Mouse (Mus musculus): ENCODE measurements around the gene Gpr153. TPM values are rescaled to one million over a fixed set of nuclear protein-coding genes. Genes with fewer than 3 reads are reported as not detected.
A peak's percentile ranks its signal among the peaks of the same experiment; 100 is the strongest.
"Not testable (repeated sequence)": the region's sequence is repeated elsewhere in the genome, so short reads cannot be mapped to it uniquely, and the experiment has no call there.

Gpr153 gene
- total RNA-seq (2014; rRNA removed) (53.3 and 71.4 TPM in 2 replicates), polyA plus RNA-seq (2015; fragmentation: Nextera tagmentation; extraction: Ambion mirVana) (8.2 and 11.4 TPM in 2 replicates)

DNA sequence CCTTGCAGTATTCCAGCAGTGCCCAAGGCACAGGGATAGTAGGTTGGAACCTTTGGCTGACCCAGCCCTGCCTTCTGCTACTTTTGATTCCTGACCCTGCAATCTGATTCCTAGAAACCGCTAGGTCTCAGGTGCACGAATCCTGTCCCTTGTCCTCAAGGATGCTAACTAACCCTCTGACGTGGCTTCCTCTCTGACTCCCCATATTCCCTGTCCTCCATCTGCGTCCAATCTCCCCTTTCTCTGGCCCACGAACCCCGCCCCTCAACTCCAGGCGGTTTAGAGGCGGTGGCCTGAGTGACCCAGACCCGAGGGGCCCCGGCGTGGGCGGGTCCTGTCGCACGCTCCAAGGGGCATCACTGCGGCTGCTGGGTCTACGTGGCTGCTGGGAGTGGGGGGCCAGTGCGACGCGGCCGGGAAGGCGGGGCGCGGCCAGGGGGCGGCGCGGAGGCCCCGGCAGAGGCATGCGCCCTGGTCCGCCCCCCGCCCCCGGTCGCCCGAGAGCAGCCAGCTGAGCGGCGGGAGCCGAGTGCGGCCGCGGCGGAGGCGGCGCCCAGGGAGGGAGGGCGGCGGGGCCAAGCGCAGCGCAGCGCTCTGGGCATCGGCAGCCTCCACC, at the start of gene Gpr153:
Gene Gpr153, plus strand, starts transcription at position 612 of the 616 bp plus-strand sequence.
- 1% methylated on average over 37 of the region's 48 CpGs for WGBS
- H3K4me2 ChIP-seq (ENCODE audit: low read depth), result peak within 1 kb of the TSS; percentile 94
- DNase-seq (no peak), ATAC-seq (peak; percentile 67)
- H3K36me3 ChIP-seq (ENCODE audit: insufficient read depth), result no peaks in the 10 kb centered on the region; the same call in 1 of the 2 replicates
- H3K9ac ChIP-seq, result peak within 1 kb of the TSS; percentile 55
- no peaks in the 10 kb centered on the region for H3K9me3 ChIP-seq (ENCODE audit: low read length)
- H3K27ac ChIP-seq (ENCODE audit: low read depth, low read length), result peak within 1 kb of the TSS; percentile 45
- no peak for TF ChIP-seq CTCF (IDR thresholded peaks at IDR 0.05; ENCODE audit: low read depth)
- peak within 1 kb of the TSS; percentile 51 for H3K4me3 ChIP-seq (ENCODE audit: low read depth, low read length)
- peaks cover 5% of the 10 kb centered on the region; the same call in 1 of the 2 replicates for H3K27me3 ChIP-seq (ENCODE audit: insufficient read depth, low read length)
- H3K4me1 ChIP-seq (ENCODE audit: insufficient read depth), result no peaks in the 10 kb centered on the region

DNA sequence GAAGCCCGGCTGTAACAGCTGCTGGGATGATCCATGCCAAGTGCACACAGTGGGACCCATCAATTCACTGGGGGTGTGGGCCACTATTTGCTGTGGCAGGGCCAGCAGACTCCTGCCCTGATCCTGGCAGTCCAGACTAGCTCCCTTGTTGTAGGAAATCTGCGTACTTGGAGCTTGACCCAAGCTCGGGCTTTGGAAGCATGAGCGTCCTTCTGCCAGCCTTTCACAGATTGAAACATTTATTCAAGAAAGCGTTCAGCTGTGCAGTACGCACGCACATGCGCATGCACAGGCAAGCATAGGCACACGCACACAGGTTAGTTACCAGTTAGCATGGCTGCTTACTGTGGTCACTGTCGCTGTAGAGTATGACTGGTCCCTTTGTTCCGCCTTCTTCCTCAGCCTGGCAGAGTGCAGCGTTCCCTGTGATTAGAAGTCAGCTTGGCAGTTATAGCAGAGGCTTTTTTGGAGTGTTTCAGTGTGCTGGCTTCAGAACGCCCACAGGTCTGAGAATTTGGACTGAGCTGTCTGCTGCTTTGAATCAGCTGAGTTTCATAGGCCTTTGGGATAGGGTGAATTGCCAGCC, 47.0 kb upstream of the Gpr153 start:
- WGBS, result 44% methylated on average over 13 of the region's 13 CpGs
- H3K27me3 ChIP-seq (ENCODE audit: insufficient read depth, low read length), result no peaks in the 10 kb centered on the region
- H3K27ac ChIP-seq (ENCODE audit: low read depth, low read length), result peak overlapping the region; percentile 74
- H3K36me3 ChIP-seq (ENCODE audit: insufficient read depth), result peaks cover 7% of the 10 kb centered on the region; the same call in 1 of the 2 replicates
- TF ChIP-seq CTCF (IDR thresholded peaks at IDR 0.05; ENCODE audit: low read depth), result no peak
- H3K4me3 ChIP-seq (ENCODE audit: low read depth, low read length), result no peak overlapping the region
- H3K9me3 ChIP-seq (ENCODE audit: low read length), result no peaks in the 10 kb centered on the region
- no peak overlapping the region for H3K9ac ChIP-seq
- peak; percentile 75 for DNase-seq
- H3K4me2 ChIP-seq (ENCODE audit: low read depth), result no peak overlapping the region
- ATAC-seq, result peak; percentile 91
- peaks cover 12% of the 10 kb centered on the region for H3K4me1 ChIP-seq (ENCODE audit: insufficient read depth)

DNA sequence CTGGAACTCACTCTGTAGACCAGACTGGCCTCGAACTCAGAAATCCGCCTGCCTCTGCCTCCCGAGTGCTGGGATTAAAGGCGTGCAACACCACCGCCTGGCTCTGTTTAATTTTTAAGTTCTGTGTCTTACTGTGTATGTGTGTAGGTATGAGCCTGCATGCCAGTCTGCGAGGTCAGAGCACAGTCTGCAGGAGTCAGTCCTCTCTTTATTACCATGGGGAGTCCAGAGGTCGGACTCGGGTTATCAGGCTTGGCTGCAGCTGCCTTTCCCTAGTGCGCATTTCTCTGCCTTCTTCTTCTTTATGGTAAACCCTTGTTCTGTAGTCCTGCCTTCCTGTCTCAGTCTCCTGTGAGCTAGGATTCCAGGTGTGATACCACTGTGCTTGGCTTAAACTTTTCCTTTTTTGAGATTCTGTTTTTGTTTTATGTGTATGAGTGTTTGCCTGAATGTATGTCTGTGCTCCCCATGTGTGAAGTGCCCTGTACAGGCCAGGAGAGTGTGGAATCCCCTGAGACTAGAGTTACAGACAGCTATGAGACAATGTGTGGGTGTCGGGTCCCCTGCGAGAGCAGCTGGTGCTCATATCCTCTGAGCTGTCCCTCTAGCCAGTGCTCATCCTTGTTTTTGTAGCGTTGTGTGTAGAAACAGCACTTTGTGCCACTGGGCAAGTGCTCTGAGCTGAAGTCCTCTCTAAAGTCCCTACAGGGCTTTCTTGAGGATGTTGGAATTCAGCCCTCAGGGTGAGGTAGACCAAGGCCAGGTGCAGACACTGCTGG, 46.1 kb upstream of the Gpr153 start:
- ATAC-seq, result no peak
- no peak for DNase-seq
- Histone ChIP-seq H3K4me1 (ENCODE audit: insufficient read depth) (0 out of 2 replicates have a peak, but pooled peaks cover 5% of the 10 kb centered on the region), H3K36me3 (ENCODE audit: insufficient read depth) (peaks cover 7% of the 10 kb centered on the region; the same call in 1 of the 2 replicates), H3K4me3 (ENCODE audit: low read depth, low read length) (no peak overlapping the region), H3K9me3 (ENCODE audit: low read length) (no peaks in the 10 kb centered on the region), H3K27ac (ENCODE audit: low read depth, low read length) (peak overlapping the region; percentile 74; the same call in 1 of the 2 replicates), H3K27me3 (ENCODE audit: insufficient read depth, low read length) (no peaks in the 10 kb centered on the region), H3K9ac (no peak overlapping the region), H3K4me2 (ENCODE audit: low read depth) (no peak overlapping the region)
- WGBS, result 88% methylated on average over 12 of the region's 12 CpGs
- TF ChIP-seq CTCF (IDR thresholded peaks at IDR 0.05; ENCODE audit: low read depth), result no peak

DNA sequence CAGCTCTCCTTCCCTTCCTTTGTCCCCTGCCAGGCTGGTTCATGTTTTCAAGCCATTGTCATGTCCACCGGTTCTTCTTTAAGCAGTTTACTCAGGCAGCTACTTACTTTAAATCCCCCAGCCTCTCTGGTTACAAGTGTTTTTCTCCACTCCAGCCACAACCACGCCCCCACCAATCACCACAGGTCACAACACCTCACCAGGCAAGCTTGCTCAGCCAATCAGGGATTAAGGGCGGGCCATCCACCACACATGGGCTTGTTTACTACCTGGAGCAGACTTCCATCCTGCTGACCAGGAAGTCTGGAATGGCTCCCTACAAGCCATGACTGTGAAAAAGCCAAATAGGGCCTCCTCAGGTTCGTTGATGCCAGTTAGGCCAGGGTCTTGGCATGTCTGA, 43.7 kb upstream of the Gpr153 start:
- whole genome bisulfite sequencing, result 37% methylated on average over 4 of the region's 4 CpGs
- not testable (repeated sequence) for H3K4me2 ChIP-seq (ENCODE audit: low read depth); H3K27ac ChIP-seq (ENCODE audit: low read depth, low read length); H3K27me3 ChIP-seq (ENCODE audit: insufficient read depth, low read length); H3K4me1 ChIP-seq (ENCODE audit: insufficient read depth); H3K9me3 ChIP-seq (ENCODE audit: low read length); H3K36me3 ChIP-seq (ENCODE audit: insufficient read depth); H3K9ac ChIP-seq; DNase-seq; ATAC-seq; H3K4me3 ChIP-seq (ENCODE audit: low read depth, low read length)

DNA sequence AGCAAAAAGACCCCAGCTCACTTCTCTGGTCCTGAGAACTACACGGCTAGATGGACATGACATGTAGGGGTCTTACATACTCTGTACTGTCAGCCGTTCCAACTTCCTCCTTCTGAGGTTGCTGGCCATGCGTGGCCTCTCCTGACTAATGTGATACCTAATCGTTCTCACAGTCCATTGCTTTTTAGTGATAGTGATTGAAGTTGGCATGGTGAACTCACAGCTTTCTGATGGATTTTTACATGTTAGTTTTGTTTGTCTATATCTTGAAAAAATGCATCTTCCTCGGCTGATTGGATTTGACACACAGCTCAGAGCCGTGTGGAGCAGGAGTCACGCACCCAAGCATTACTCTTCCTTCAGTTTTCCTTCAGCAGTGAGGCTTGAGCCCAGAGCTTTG, 42.7 kb upstream of the Gpr153 start:
- DNase-seq (no peak), ATAC-seq (no peak)
- H3K4me1 ChIP-seq (ENCODE audit: insufficient read depth), result 0 out of 2 replicates have a peak, but pooled peaks cover 5% of the 10 kb centered on the region
- 87% methylated on average over 7 of the region's 7 CpGs for WGBS
- no peak overlapping the region for H3K27ac ChIP-seq (ENCODE audit: low read depth, low read length)
- no peaks in the 10 kb centered on the region for H3K9me3 ChIP-seq (ENCODE audit: low read length)
- H3K4me2 ChIP-seq (ENCODE audit: low read depth), result no peak overlapping the region
- no peak overlapping the region for H3K4me3 ChIP-seq (ENCODE audit: low read depth, low read length)
- peaks cover 16% of the 10 kb centered on the region; the same call in 1 of the 2 replicates for H3K36me3 ChIP-seq (ENCODE audit: insufficient read depth)
- TF ChIP-seq CTCF (IDR thresholded peaks at IDR 0.05; ENCODE audit: low read depth), result no peak
- H3K27me3 ChIP-seq (ENCODE audit: insufficient read depth, low read length), result no peaks in the 10 kb centered on the region
- no peak overlapping the region for H3K9ac ChIP-seq

DNA sequence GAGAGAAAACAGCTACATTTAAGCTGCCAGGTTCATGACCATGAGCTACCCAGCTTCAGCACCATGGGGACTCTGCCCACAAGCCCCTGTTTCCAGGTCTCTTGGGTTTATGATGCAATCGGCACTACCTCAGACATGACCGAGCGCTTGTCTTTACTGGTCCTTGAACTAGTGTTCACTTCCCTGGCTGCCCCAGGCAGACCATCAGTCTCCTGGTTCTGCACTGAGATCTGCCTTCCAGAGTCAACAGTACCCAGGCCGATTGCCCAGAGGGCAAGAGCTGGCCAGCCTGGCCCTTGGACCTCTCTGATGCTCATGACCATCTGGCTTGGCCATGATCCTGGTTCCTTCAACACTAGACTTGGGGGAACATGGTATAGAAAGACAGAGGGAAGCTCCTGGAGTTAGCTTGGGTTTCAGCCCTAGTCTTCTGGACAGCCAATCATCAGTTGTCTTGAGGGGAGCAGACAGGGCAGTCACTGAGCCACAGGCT, 41.6 kb upstream of the Gpr153 start:
- no peak overlapping the region for H3K27ac ChIP-seq (ENCODE audit: low read depth, low read length)
- peaks cover 27% of the 10 kb centered on the region for H3K36me3 ChIP-seq (ENCODE audit: insufficient read depth)
- H3K4me3 ChIP-seq (ENCODE audit: low read depth, low read length), result no peak overlapping the region
- no peak for TF ChIP-seq CTCF (IDR thresholded peaks at IDR 0.05; ENCODE audit: low read depth)
- ATAC-seq (no peak), DNase-seq (no peak)
- no peaks in the 10 kb centered on the region for H3K9me3 ChIP-seq (ENCODE audit: low read length)
- WGBS, result 94% methylated on average over 4 of the region's 4 CpGs
- H3K27me3 ChIP-seq (ENCODE audit: insufficient read depth, low read length), result no peaks in the 10 kb centered on the region
- no peak overlapping the region for H3K4me2 ChIP-seq (ENCODE audit: low read depth)
- no peaks in the 10 kb centered on the region for H3K4me1 ChIP-seq (ENCODE audit: insufficient read depth)
- H3K9ac ChIP-seq, result no peak overlapping the region
